Mouse (Mus musculus) lung, adult 2 months (tissue): ENCODE measurements around the gene Tbc1d13. TPM values are rescaled to one million over a fixed set of nuclear protein-coding genes. Genes with fewer than 3 reads are reported as not detected.
A peak's percentile ranks its signal among the peaks of the same experiment; 100 is the strongest.
"Not testable (repeated sequence)": the region's sequence is repeated elsewhere in the genome, so short reads cannot be mapped to it uniquely, and the experiment has no call there.

Experiments used
- DNase-seq: peaks from one replicate; pipeline ENCODE4 v3.0.0; 2022
- H3K4me1 ChIP-seq: fragments of 200-500 bp; 2 replicates; pipeline ENCODE4 v1.6.1; 2011; ENCODE audit warnings: low read length; ENCODE audit not compliant: control insufficient read depth, insufficient read depth
- H3K4me3 ChIP-seq: fragments of 200-500 bp; replicated peaks from 2 replicates; pipeline ENCODE3; 2011; ENCODE audit warnings: low read depth, mild to moderate bottlenecking, control low read depth, low read length; ENCODE audit errors: extremely low read depth
- CTCF ChIP-seq: fragments of 200-500 bp; IDR thresholded peaks from 2 replicates; pipeline ENCODE4 v1.5.1; 2011; ENCODE audit warnings: mild to moderate bottlenecking, low read length, control low read depth; ENCODE audit not compliant: insufficient read depth
- POLR2A ChIP-seq: fragments of 200-500 bp; IDR thresholded peaks from 2 replicates; pipeline ENCODE4 v1.6.1; 2011; ENCODE audit warnings: low read depth, mild to moderate bottlenecking, control low read depth, low read length, borderline replicate concordance; ENCODE audit errors: extremely low read depth
- WGBS: fragments of 180-500 bp; shearing (Covaris S2); methylation state at CpG from one replicate; pipeline ENCODE4 v1.1.7; 2018; 5-methylcytosine and 5-hydroxymethylcytosine counted together
- polyA plus RNA-seq: library from polyadenylated mRNA; depleted of rRNA; stranded (reverse); fragments of >200 nt; gene quantifications from 2 replicates; pipeline ENCODE4 v1.2.3, GENCODE M21; 2012

Gene Tbc1d13
- polyA plus RNA-seq, 1 experiment: 56.6 TPM

DNA sequence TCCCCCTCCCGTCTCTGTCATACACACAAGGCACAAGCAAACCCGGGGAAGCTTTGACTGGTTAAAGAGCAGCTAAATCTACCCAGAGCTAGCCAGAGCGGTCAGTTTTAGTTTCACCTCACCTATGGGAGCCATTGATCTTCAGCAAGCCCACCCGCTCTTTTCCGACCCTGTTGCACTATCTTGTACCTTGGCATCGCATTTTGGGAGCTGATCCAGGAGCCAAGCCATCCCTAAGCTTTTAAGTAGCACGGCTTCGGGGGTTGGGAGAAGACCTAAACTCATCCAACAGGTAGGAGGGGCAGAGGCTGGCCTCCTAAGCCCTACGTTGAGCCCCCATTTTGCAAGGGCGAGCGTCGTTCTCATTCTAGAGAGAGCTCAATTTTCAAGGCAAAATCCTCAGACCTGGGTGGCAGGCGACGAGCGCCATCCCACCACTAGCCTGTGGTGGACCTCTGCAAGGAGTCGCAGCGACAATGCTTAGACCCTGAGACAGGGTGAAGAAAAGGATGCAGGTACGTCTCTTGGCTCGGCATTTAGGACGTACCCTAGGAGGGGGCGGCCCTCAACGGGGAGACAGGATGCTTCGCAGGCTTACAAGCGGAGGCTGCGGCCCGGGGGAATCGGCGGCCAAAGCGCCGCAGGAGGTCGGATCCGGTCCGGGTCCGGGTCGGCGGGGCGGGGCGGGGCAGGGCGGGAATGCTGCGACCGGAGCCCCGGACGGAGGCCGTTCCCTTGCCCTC is 9.6 kb upstream of the Tbc1d13 start:
- DNase-seq: peak; percentile 28
- no peak for TF ChIP-seq POLR2A
- no peak for TF ChIP-seq CTCF
- H3K4me3 ChIP-seq: peak overlapping the region; percentile 92
- WGBS: 1% methylated on average over 44 of the region's 44 CpGs
- peaks cover 2% of the 10 kb centered on the region; the same call in 1 of the 2 replicates for H3K4me1 ChIP-seq

DNA sequence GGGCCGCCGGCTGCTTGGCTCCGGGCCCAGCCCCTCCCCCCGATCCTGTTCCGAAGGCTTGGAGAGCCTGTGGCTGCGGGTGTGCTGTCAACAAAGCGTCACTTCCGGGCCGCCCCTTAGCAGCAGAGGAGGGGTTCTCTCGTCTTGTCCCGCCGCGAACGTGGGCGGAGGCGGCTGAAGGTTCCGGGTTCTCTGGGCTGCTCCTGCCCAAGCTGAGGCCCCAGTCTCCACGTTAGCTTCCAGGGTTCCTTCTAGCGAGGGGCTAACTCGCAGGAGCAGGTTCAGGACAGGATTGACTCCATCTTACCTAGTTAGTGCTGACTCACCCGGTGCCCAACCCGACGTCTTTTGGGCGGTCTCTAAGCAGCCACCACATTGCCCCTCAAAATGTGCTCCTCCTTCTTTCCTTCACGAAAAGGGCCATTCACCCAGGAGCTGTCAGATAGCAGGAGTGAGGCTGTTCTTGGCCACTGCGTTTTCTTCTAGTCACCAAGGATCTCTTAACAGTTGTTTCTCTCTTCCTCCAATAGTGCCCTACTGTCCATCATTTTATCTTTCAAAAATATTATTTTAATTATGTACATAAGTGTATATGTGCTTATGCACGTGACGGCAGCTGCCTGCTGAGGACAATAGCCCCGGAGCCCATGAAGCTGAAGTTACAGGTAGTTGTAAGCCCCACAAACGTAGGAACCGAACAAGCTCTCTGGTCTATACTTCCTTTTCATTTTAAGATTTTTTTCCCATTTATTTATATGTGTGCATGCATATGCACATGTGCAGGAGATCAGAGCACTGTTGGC is 8.9 kb upstream of the Tbc1d13 start, which contains the start of gene Zer1:
TSS of gene Zer1 (minus strand) at position 114 of the 803 bp plus-strand sequence.
- TF ChIP-seq POLR2A (peak; percentile 97), CTCF (no peak)
- WGBS: 8% methylated on average over 31 of the region's 31 CpGs
- peaks cover 2% of the 10 kb centered on the region; the same call in 1 of the 2 replicates for H3K4me1 ChIP-seq
- peak within 1 kb of the TSS; percentile 92 for H3K4me3 ChIP-seq
- DNase-seq: peak; percentile 97

- TF ChIP-seq CTCF (no peak), POLR2A (no peak)
- no peak for DNase-seq
- 0 out of 2 replicates have a peak, but pooled peaks cover 3% of the 10 kb centered on the region for H3K4me1 ChIP-seq
- no peak overlapping the region for H3K4me3 ChIP-seq
- WGBS: 31% methylated on average over 2 of the region's 2 CpGs
Measured at GRCm38 (mm10) chr2:30128789-30129188, 4.8 kb upstream of the Tbc1d13 start.

GRCm38 (mm10) chr2:30130156-30130555 is 3.4 kb upstream of the Tbc1d13 start:
- no peak for TF ChIP-seq CTCF
- TF ChIP-seq POLR2A: no peak
- WGBS: 78% methylated on average over 4 of the region's 4 CpGs
- Histone ChIP-seq H3K4me3 (no peak overlapping the region), H3K4me1 (0 out of 2 replicates have a peak, but pooled peaks cover 3% of the 10 kb centered on the region)
- DNase-seq: no peak

- 39% methylated on average over 5 of the region's 5 CpGs for WGBS
- not testable (repeated sequence) for H3K4me1 ChIP-seq, DNase-seq, H3K4me3 ChIP-seq
Measured at GRCm38 (mm10) chr2:30131240-30131639, 2.3 kb upstream of the Tbc1d13 start.

- 0 out of 2 replicates have a peak, but pooled peaks cover 6% of the 10 kb centered on the region for H3K4me1 ChIP-seq
- TF ChIP-seq CTCF: no peak
- no peak for TF ChIP-seq POLR2A
- whole genome bisulfite sequencing: 15% methylated on average over 16 of the region's 16 CpGs
- H3K4me3 ChIP-seq: peak overlapping the region; percentile 38
- DNase-seq: peak; percentile 23
Measured at GRCm38 (mm10) chr2:30132801-30133612, 539 bp upstream of the Tbc1d13 start.

- DNase-seq: no peak
- 3% methylated on average over 6 of the region's 6 CpGs for WGBS
- 0 out of 2 replicates have a peak, but pooled peaks cover 6% of the 10 kb centered on the region for H3K4me1 ChIP-seq
- H3K4me3 ChIP-seq: peak overlapping the region; percentile 86
- TF ChIP-seq POLR2A: no peak
- no peak for TF ChIP-seq CTCF
Measured at GRCm38 (mm10) chr2:30134378-30134711, 799 bp downstream of the Tbc1d13 start.

DNA sequence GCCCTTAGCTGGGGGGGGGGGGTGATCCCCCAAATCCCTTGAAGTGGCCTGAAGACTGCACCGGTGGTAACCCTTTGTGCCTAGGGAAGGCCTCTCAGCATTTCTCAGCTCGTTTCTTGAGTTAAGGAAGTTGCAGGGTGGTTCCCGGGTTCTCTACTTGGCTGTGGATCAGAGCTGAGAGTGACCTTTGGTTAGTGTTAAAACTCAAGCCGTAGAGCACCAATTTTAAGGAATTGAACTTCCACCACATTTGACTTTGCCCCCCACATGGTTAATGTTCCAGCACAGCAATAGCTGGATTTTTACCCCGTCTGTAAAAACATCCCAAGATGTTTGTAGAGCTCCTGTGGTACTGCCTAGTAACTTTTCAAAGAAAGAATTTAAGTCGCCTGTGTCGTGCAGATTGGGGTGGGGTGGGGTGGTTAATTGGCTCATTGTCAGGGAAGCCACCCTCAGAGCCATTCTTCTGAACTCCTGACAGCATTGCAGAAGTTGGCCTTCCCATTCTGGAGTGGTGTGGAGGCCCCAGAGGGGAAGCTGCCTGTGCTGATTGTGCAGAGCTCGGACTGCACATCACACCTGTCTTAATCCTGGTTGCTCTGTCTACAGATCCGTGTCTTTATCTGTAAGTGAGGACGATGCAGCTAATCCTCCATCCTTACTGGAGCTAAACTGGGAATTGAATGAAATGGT is 1.5 kb downstream of the Tbc1d13 start:
- Histone ChIP-seq H3K4me1 (0 out of 2 replicates have a peak, but pooled peaks cover 6% of the 10 kb centered on the region), H3K4me3 (no peak overlapping the region)
- TF ChIP-seq POLR2A (no peak), CTCF (no peak)
- DNase-seq: no peak
- WGBS: 32% methylated on average over 10 of the region's 10 CpGs

DNA sequence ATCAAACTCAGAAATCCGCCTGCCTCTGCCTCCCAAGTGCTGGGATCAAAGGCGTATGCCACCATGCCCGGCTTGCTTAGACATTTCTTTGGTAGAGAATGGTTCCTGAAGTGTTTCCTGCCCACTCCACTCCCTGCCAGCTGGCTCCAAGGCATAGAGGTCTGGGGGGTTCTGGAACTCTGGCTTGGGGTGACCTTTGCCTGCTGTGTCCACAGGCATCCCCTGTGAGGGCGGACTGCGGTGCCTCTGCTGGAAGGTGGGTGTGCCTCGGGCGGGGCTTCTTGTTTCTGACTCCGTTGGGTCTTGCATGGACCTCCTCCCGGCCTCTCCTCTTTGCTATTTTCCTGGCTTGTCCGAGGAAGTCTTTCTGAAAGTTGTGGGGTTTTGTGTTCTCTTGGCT is 2.9 kb downstream of the Tbc1d13 start:
- 0 out of 2 replicates have a peak, but pooled peaks cover 6% of the 10 kb centered on the region for H3K4me1 ChIP-seq
- TF ChIP-seq CTCF: no peak
- TF ChIP-seq POLR2A: no peak
- 72% methylated on average over 10 of the region's 10 CpGs for WGBS
- H3K4me3 ChIP-seq: no peak overlapping the region
- DNase-seq: no peak

DNA sequence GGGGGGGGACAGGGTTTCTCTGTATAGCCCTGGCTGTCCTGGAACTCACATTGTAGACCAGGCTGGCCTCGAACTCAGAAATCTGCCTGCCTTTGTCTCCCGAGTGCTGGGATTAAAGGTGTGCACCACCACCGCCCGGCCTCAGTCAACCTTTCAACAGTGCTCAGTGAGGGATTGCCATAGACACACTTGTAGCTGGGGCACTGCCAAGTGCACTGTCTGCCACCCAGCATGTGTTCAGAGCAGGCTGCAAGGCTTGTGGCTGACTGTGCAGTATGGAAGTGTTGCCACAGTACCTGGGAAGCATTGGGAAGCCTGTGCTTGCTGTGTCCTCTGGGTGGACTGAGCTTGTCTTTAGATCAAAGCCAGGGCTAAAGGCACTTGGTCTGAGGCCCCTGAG is 6.5 kb downstream of the Tbc1d13 start:
- not testable (repeated sequence) for H3K4me3 ChIP-seq, H3K4me1 ChIP-seq, DNase-seq
- 85% methylated on average over 4 of the region's 4 CpGs for WGBS
